Mouse (Mus musculus): ENCODE data around the gene Ttll9.

GRCm38 (mm10) chr2:152933048-152933447 lies 29.2 kb upstream of the Ttll9 start, which contains the start of gene Foxs1:
- TF ChIP-seq CTCF (IDR thresholded peaks at IDR 0.05) (no peak), EP300 (IDR thresholded peaks at IDR 0.05; ENCODE audit: insufficient read depth, low read depth, low read length) (no peak), POLR2A (IDR thresholded peaks at IDR 0.05; ENCODE audit: insufficient read depth, low read depth, low read length) (peak; percentile 64; the same call in 1 of the 2 replicates)
